Mouse (Mus musculus) bone marrow macrophage, adult 2 months (primary cell): Measurements from ENCODE around the gene Dclre1a.

ENCODE experiments used
- CTCF ChIP-seq: IDR thresholded peaks from 2 replicates; pipeline ENCODE4 v1.5.1; 2012; ENCODE audit warnings: low read depth, mild to moderate bottlenecking, low read length, moderate library complexity
- POLR2A ChIP-seq: IDR thresholded peaks from 2 replicates; pipeline ENCODE4 v1.6.1; 2012; ENCODE audit warnings: mild to moderate bottlenecking, low read depth, low read length, borderline replicate concordance

DNA sequence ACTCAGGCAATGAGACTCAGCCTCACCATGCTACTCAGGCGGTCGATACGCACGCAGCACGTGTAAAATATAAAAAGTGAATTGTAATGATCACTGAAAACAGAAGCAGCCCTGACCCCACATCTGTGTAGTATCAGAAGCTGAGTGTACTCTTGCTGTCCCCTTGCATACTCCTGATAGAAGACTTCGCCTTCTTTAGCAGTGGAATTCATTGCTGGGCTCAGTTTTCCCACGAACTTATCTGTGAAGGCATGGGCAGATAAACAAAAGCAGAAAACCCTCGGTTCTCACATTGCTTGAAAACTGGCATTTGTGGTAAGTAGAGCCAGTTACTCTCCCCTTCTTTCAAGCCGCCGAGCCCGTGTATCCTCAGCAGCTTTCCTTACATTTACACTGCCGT, 4.7 kb downstream of the Dclre1a start:
- TF ChIP-seq POLR2A (no peak), CTCF (no peak)
